Mouse (Mus musculus) bone marrow, adult 2 months (tissue): ENCODE measurements at regions not wholly inside any gene's neighbourhood (a gene's known extent, or its start where the extent isn't known, plus 50 kb on each side); places are given as distances from the start of the nearest gene placed in this dataset.

ENCODE experiments used
- CTCF ChIP-seq: fragments of 200-500 bp; IDR thresholded peaks from 2 replicates; pipeline ENCODE4 v1.5.1; 2011; ENCODE audit warnings: low read length, control low read depth; ENCODE audit not compliant: control insufficient read depth, insufficient read depth
- POLR2A ChIP-seq: fragments of 200-500 bp; IDR thresholded peaks from 2 replicates; pipeline ENCODE4 v1.6.1; 2011; ENCODE audit warnings: low read depth, mild to moderate bottlenecking, control low read depth, low read length, borderline replicate concordance; ENCODE audit not compliant: control insufficient read depth

- TF ChIP-seq POLR2A (no peak), CTCF (no peak)
These were observed 105.1 kb upstream of the Tent5a start for GRCm38 (mm10) chr9:85432220-85432619.
